Mouse (Mus musculus): ENCODE data around the gene Foxa1.

Gene Foxa1

DNA sequence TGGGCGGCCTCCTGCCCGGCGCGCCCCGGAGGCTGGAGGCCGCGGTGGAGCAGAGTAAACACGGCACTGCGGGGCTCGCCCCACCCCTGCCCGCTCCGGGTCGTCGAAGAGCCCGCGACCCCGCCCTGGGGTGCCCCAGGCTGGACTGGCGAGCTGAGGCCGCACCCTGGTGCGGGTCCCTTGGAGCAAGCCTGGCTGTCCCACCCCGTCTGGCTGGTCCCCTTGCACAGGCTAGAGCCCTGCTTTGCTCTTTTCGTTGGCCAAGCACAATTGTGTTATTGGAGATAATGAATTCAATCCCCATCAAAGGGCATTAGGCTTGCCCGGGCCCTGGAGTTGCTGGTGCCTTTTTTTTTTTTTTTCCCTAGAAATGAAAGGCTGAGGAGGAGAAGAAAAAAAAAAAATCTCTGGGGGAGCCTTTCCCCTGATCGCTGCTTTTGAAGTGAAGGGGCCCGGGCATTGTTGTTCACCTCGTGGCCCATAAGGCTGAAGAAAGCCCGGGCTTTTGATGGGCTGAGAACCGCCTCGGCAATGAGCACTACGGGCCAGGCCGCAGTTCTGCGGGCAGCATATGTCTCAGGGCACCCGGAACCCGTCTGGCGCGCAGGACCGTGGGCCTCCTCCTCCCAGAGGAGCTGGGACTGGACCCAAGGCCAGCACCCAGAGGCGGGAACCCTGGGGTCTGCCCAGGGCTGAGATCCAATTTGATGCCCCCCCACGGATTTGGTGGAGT, 11.7 kb downstream of the Foxa1 start:
- no peak for DNase-seq (ENCODE audit: low read depth, low spot score)
- Histone ChIP-seq H3K27me3 (ENCODE audit: control insufficient read depth, insufficient read depth, low read length, poor library complexity, severe bottlenecking) (no peaks in the 10 kb centered on the region; the same call in 1 of the 2 replicates), H3K36me3 (ENCODE audit: control insufficient read depth, insufficient read depth, low read length, poor library complexity, severe bottlenecking) (no peaks in the 10 kb centered on the region)

GRCm38 (mm10) chr12:57534517-57534878, 12.2 kb downstream of the Foxa1 start:
- no peak for DNase-seq (ENCODE audit: low read depth, low spot score)
- Histone ChIP-seq H3K27me3 (ENCODE audit: control insufficient read depth, insufficient read depth, low read length, poor library complexity, severe bottlenecking) (no peaks in the 10 kb centered on the region; the same call in 1 of the 2 replicates), H3K36me3 (ENCODE audit: control insufficient read depth, insufficient read depth, low read length, poor library complexity, severe bottlenecking) (no peaks in the 10 kb centered on the region)

DNA sequence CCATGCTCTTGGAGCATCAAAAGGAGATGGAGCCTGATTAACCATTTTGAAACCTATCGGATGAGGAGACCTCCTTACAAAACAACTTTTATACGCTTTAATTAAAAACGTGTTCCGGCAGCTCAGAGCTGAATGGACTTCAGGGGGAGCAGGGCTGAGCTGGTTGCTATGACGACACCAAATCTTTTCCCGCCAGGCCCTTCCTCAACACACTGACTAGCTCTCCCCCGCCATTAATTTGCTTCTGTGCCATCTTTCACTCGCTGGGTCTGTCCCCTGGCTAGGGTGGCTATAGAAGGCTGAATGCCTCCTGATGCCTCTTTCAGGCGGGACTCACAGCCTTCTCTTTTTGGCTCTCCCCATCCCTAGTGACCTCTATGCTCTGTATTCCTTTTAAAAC, 16.2 kb downstream of the Foxa1 start:
- no peaks in the 10 kb centered on the region for H3K27me3 ChIP-seq (ENCODE audit: control insufficient read depth, insufficient read depth, low read length, poor library complexity, severe bottlenecking)
- H3K36me3 ChIP-seq (ENCODE audit: control insufficient read depth, insufficient read depth, low read length, poor library complexity, severe bottlenecking) = no peaks in the 10 kb centered on the region
- no peak for DNase-seq (ENCODE audit: low read depth, low spot score)

DNA sequence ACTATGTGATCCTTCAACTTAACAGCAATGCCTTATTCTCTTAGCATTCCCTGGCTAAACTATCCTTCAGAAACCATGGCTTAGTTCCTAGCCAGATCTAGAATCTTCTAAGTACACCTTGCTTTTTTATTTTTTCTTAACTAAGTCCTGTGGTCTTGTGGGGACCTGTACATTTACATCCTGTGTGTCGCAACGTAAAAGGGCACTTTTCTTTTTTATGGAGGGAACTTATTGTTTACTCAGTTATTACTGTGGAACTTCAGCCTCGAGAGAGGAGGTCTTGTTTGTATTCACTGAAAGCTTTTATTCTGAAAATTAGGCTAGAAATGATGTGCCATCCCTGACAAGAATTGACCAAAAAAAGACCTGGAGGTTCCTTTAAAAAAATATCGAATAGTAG, 18.4 kb downstream of the Foxa1 start:
- no peaks in the 10 kb centered on the region for H3K36me3 ChIP-seq (ENCODE audit: control insufficient read depth, insufficient read depth, low read length, poor library complexity, severe bottlenecking)
- DNase-seq (ENCODE audit: low read depth, low spot score) = no peak

DNA sequence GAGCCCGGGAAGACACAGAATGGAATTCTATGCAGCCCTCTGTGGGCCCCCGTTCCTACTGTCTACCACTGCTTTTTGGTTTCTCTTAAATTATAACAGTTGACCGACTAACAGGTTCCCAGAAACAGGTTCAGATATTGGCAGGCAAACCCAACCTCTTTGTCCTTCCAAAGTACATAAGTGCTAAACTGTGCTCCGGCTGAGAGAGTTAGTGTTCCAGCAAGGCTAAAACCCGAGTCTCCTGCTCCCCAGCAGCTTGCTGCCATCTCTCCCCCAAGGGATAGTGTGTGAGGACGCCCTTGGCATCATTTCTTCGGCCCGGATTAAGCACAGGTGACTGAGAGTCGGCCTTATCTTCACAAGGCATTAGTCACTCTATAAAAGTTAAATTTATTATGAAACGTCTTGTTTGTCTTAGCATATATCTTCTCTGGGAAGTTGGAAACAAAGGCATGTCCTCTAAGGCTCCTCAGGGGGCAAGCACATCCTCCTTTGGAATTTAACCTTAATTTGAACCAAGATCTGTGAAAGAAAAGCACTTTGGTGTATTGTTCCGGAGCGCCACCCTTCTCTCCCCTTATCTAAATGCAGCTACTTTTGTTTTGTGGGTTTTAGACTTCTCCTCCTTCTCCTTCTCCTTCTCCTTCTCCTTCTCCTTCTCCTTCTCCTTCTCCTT, 30.9 kb downstream of the Foxa1 start:
- Histone ChIP-seq H3K36me3 (ENCODE audit: control insufficient read depth, insufficient read depth, low read length, poor library complexity, severe bottlenecking) (no peaks in the 10 kb centered on the region), H3K27me3 (ENCODE audit: control insufficient read depth, insufficient read depth, low read length, poor library complexity, severe bottlenecking) (no peaks in the 10 kb centered on the region)
- no peak for DNase-seq (ENCODE audit: low read depth, low spot score)

More for the DNA sequence above, 18.4 kb downstream of the Foxa1 start:
- H3K27me3 ChIP-seq (ENCODE audit: control insufficient read depth, insufficient read depth, low read length, poor library complexity, severe bottlenecking) = no peaks in the 10 kb centered on the region

DNA sequence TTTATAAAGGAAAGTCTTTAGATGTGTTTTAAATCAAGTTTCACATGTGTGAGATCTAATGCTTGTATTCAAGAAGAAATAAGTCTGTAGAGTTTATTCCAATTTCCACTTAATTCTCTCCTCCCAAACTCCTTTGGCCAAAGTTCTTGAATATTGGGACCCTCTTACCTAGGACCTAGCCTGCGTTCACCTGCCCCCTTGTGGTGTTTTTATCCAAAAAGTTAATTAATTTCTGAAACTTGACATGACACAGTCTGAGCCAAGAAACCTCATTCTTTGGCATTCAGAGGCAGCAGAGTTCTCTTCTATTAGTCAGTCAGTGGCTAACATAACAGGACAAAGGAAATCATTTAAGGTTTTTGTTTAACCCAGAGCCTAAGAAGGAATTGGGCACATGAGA, 32.2 kb downstream of the Foxa1 start:
- H3K36me3 ChIP-seq (ENCODE audit: control insufficient read depth, insufficient read depth, low read length, poor library complexity, severe bottlenecking) = no peaks in the 10 kb centered on the region
- DNase-seq (ENCODE audit: low read depth, low spot score) = no peak
- H3K27me3 ChIP-seq (ENCODE audit: control insufficient read depth, insufficient read depth, low read length, poor library complexity, severe bottlenecking) = no peaks in the 10 kb centered on the region

GRCm38 (mm10) chr12:57511560-57511959, 35.2 kb downstream of the Foxa1 start:
- Histone ChIP-seq H3K27me3 (ENCODE audit: control insufficient read depth, insufficient read depth, low read length, poor library complexity, severe bottlenecking) (no peaks in the 10 kb centered on the region), H3K36me3 (ENCODE audit: control insufficient read depth, insufficient read depth, low read length, poor library complexity, severe bottlenecking) (no peaks in the 10 kb centered on the region)
- no peak for DNase-seq (ENCODE audit: low read depth, low spot score)

DNA sequence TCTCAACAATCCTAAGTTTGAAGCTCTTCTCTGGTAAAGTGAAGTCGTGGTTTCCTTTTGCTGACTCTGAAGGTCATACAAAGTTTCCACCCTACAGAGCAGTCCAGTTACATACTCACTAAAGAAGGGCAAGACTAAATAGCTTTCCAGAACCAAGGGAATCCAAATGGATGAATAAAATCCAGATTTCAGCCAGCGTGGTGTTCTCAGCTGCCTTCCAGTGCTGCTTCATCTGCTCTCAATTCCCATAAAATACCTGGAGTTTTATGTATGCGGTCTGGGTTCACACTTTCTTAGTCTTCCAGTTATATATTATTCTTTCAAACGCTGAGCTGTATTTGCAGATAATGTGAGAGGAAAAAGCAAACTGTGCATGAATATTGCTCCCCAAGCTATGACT, 35.6 kb downstream of the Foxa1 start:
- Histone ChIP-seq H3K36me3 (ENCODE audit: control insufficient read depth, insufficient read depth, low read length, poor library complexity, severe bottlenecking) (no peaks in the 10 kb centered on the region), H3K27me3 (ENCODE audit: control insufficient read depth, insufficient read depth, low read length, poor library complexity, severe bottlenecking) (no peaks in the 10 kb centered on the region)
- no peak for DNase-seq (ENCODE audit: low read depth, low spot score)

- H3K36me3 ChIP-seq (ENCODE audit: control insufficient read depth, insufficient read depth, low read length, poor library complexity, severe bottlenecking) = no peaks in the 10 kb centered on the region
- DNase-seq (ENCODE audit: low read depth, low spot score) = no peak
- no peaks in the 10 kb centered on the region for H3K27me3 ChIP-seq (ENCODE audit: control insufficient read depth, insufficient read depth, low read length, poor library complexity, severe bottlenecking)
Measured at GRCm38 (mm10) chr12:57509726-57510125, 37.0 kb downstream of the Foxa1 start.

- Histone ChIP-seq H3K36me3 (ENCODE audit: control insufficient read depth, insufficient read depth, low read length, poor library complexity, severe bottlenecking) (no peaks in the 10 kb centered on the region), H3K27me3 (ENCODE audit: control insufficient read depth, insufficient read depth, low read length, poor library complexity, severe bottlenecking) (no peaks in the 10 kb centered on the region)
- DNase-seq (ENCODE audit: low read depth, low spot score) = no peak
Measured at GRCm38 (mm10) chr12:57508938-57509337, 37.8 kb downstream of the Foxa1 start.

DNA sequence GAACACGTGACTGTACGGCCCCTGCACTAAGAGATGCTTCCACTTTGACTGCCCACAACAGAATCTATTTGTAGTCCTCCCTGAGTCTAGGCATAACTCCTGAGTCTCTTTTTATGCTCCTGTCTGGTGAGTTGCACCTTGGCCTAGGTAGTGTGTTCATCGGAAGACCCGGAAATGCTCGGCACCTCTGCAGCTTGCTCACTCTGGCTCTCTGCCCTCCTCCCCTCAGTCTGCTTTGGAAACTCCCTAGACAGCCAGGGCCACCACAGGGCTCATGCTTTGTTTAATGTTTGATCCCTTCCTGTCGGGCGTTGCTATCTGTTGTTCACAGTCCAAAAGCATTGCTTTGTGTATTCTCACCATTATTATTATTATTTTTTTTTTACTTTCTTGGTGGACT, 41.4 kb downstream of the Foxa1 start:
- no peak for DNase-seq (ENCODE audit: low read depth, low spot score)
- Histone ChIP-seq H3K27me3 (ENCODE audit: control insufficient read depth, insufficient read depth, low read length, poor library complexity, severe bottlenecking) (no peaks in the 10 kb centered on the region), H3K36me3 (ENCODE audit: control insufficient read depth, insufficient read depth, low read length, poor library complexity, severe bottlenecking) (no peaks in the 10 kb centered on the region)

GRCm38 (mm10) chr12:57500246-57500645, 46.5 kb downstream of the Foxa1 start:
- DNase-seq (ENCODE audit: low read depth, low spot score) = no peak
- Histone ChIP-seq H3K27me3 (ENCODE audit: control insufficient read depth, insufficient read depth, low read length, poor library complexity, severe bottlenecking) (no peaks in the 10 kb centered on the region), H3K36me3 (ENCODE audit: control insufficient read depth, insufficient read depth, low read length, poor library complexity, severe bottlenecking) (no peaks in the 10 kb centered on the region)

GRCm38 (mm10) chr12:57496347-57497119, 50.2 kb downstream of the Foxa1 start:
- Histone ChIP-seq H3K36me3 (ENCODE audit: control insufficient read depth, insufficient read depth, low read length, poor library complexity, severe bottlenecking) (no peaks in the 10 kb centered on the region), H3K27me3 (ENCODE audit: control insufficient read depth, insufficient read depth, low read length, poor library complexity, severe bottlenecking) (no peaks in the 10 kb centered on the region)
- DNase-seq (ENCODE audit: low read depth, low spot score) = no peak

Data from splenic B cell, adult 2 months (primary cell).